Mouse (Mus musculus) ovary, adult 10 weeks (tissue): ENCODE data around the gene Wfdc9. TPM values are rescaled to one million over a fixed set of nuclear protein-coding genes. Genes with fewer than 3 reads are reported as not detected.

ENCODE experiments used
- polyA plus RNA-seq: library from polyadenylated mRNA; stranded (reverse); fragments of 350-450 nt; fragmentation: Illumina TruSeq; extraction: RNeasy Lipid Tissue Mini Kit (QIAGEN cat#74804); gene quantifications from one replicate; pipeline ENCODE4 v1.2.3, GENCODE M21; 2014

Wfdc9 gene
- polyA plus RNA-seq, result not detected

GRCm38 (mm10) chr2:164656483-164656882 lies at the start of gene Wfdc9:
Wfdc9 (minus strand) TSS chr2:164656583.

GRCm38 (mm10) chr2:164698201-164698600 lies 41.8 kb upstream of the Wfdc9 start, which contains the start of gene Spint4:
Spint4 (plus strand) TSS chr2:164698501.

GRCm38 (mm10) chr2:164684807-164685206 lies 28.4 kb upstream of the Wfdc9 start, which contains the start of gene Wfdc13:
Wfdc13 (plus strand) TSS chr2:164685107.

GRCm38 (mm10) chr2:164673987-164674386 lies 17.6 kb upstream of the Wfdc9 start, which contains the start of gene Wfdc11:
Wfdc11 (minus strand) TSS chr2:164674087.

GRCm38 (mm10) chr2:164655858-164656257 lies 525 bp downstream of the Wfdc9 start, which contains the start of gene Wfdc10:
Wfdc10 (plus strand) TSS chr2:164656046.

GRCm38 (mm10) chr2:164638696-164639095 lies 17.7 kb downstream of the Wfdc9 start, which contains the start of gene Wfdc16:
Wfdc16 (minus strand) TSS chr2:164638796.

GRCm38 (mm10) chr2:164613471-164613870 lies 42.9 kb downstream of the Wfdc9 start, which contains the start of the genes Wfdc6b and Wfdc8:
Wfdc6b (plus strand) TSS chr2:164613522.
Wfdc8 (minus strand) TSS chr2:164613626.

Other genes starting within 250 kb of the Wfdc9 start
- 107 TPM for gene Sdc4, start 212.7 kb downstream of the Wfdc9 start, polyA plus RNA-seq
- gene Sys1, start 199.6 kb downstream of the Wfdc9 start, polyA plus RNA-seq, result 8.4 TPM
- gene Gm20458, start 195.6 kb downstream of the Wfdc9 start, polyA plus RNA-seq, result not detected
- not detected for gene Trp53tg5, start 182.9 kb downstream of the Wfdc9 start, polyA plus RNA-seq
- 4.7 TPM for gene Dbndd2, start 170.5 kb downstream of the Wfdc9 start, polyA plus RNA-seq
- 8.6 TPM for gene Pigt, start 159.1 kb downstream of the Wfdc9 start, polyA plus RNA-seq
- 1.8 TPM for gene Wfdc2, start 94.2 kb downstream of the Wfdc9 start, polyA plus RNA-seq
- gene Spint3, start 83.1 kb downstream of the Wfdc9 start, polyA plus RNA-seq, result not detected
- 0.66 TPM for gene Wfdc6a, start 71.1 kb downstream of the Wfdc9 start, polyA plus RNA-seq
- not detected for gene Eppin, start 63.0 kb downstream of the Wfdc9 start, polyA plus RNA-seq
- not detected for gene Wfdc6b, start 43.1 kb downstream of the Wfdc9 start, polyA plus RNA-seq
- gene Wfdc8, start 43.0 kb downstream of the Wfdc9 start, polyA plus RNA-seq, result not detected
- not detected for gene Wfdc16, start 17.8 kb downstream of the Wfdc9 start, polyA plus RNA-seq
- 4.0 TPM for gene Wfdc10, start 537 bp downstream of the Wfdc9 start, polyA plus RNA-seq
- not detected for gene Wfdc11, start 17.5 kb upstream of the Wfdc9 start, polyA plus RNA-seq
- gene Wfdc13, start 28.5 kb upstream of the Wfdc9 start, polyA plus RNA-seq, result not detected
- not detected for gene Spint4, start 41.9 kb upstream of the Wfdc9 start, polyA plus RNA-seq
- gene Spint5, start 58.7 kb upstream of the Wfdc9 start, polyA plus RNA-seq, result not detected
- gene Wfdc3, start 89.3 kb upstream of the Wfdc9 start, polyA plus RNA-seq, result 0.57 TPM
- 5.2 TPM for gene Dnttip1, start 89.4 kb upstream of the Wfdc9 start, polyA plus RNA-seq
- 21.0 TPM for gene Ube2c, start 113.3 kb upstream of the Wfdc9 start, polyA plus RNA-seq
- gene Tnnc2, start 123.4 kb upstream of the Wfdc9 start, polyA plus RNA-seq, result not detected
- 2.3 TPM for gene Snx21, start 129.2 kb upstream of the Wfdc9 start, polyA plus RNA-seq
- gene Acot8, start 148.3 kb upstream of the Wfdc9 start, polyA plus RNA-seq, result not detected
- gene Zswim3, start 148.5 kb upstream of the Wfdc9 start, polyA plus RNA-seq, result 3.5 TPM
- 3.2 TPM for gene Zswim1, start 166.1 kb upstream of the Wfdc9 start, polyA plus RNA-seq
- not detected for gene Spata25, start 172.0 kb upstream of the Wfdc9 start, polyA plus RNA-seq
- gene Ctsa, start 176.3 kb upstream of the Wfdc9 start, polyA plus RNA-seq, result 36.8 TPM
- not detected for gene Neurl2, start 176.9 kb upstream of the Wfdc9 start, polyA plus RNA-seq
- gene Pltp, start 201.1 kb upstream of the Wfdc9 start, polyA plus RNA-seq, result 3.1 TPM
- 4.6 TPM for gene Pcif1, start 222.7 kb upstream of the Wfdc9 start, polyA plus RNA-seq